Mouse (Mus musculus): Measurements from ENCODE around the gene Myof.

DNA sequence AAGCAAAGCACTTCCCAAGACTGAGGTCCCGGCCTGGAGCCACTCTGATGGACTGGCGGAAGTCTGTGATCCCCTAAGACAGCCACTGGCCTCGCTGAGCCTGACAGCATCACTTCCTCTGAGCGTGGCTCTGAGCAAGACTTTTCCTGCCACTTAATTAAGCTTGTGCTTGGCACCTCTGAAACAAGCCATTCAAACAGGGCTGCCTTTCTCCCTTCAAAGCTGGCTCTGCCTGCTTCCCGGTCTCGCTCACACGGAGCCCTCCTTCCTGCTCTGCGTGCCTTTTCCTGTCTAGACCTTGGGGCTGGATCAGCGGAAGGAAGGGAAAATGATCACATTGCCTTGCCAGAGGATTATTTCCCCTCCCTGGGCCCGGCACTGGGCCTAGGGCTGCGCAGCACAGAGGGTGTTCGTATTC, 124.9 kb downstream of the Myof start:
- TF ChIP-seq CTCF (IDR thresholded peaks at IDR 0.05; ENCODE audit: low read depth, low read length): no peak
- TF ChIP-seq POLR2AphosphoS5 (IDR thresholded peaks at IDR 0.05; ENCODE audit: insufficient replicate concordance, low read depth, low read length): no peak
